Mouse (Mus musculus): ENCODE results near the gene Otop3. TPM values are rescaled to one million over a fixed set of nuclear protein-coding genes. Genes with fewer than 3 reads are reported as not detected.

Otop3 gene
- polyA plus RNA-seq (2014; fragmentation: Nextera tagmentation; extraction: Ambion mirVana) = 0.18 and 0.34 TPM in 2 replicates

DNA sequence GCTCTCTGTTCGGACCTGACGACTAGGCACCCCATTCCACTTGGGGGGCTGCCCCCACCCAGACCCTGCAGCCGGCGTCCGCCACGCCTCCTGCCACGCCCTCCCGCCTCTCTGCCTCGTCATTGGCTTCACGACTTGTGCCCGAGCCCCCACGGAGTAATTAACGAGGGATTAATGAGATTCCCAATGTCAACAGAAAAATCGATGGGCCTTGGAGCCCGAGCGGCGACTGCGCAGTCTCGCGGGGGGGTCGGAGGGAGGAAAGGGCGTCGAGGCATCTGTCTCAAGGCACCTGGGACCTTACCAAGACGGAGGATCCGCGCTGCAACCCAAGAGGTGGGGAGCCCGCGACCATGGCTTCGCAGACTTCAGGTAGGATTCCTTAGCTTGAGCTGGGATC, at the start of gene Otop3:
Otop3 (plus strand) TSS at position 201 of the 400 bp plus-strand sequence.
- Histone ChIP-seq H3K9me3 (ENCODE audit: control insufficient read depth, low read length) (no peaks in the 10 kb centered on the region), H3K4me3 (ENCODE audit: low read depth, low read length) (peak within 1 kb of the TSS; percentile 16; the same call in 1 of the 2 replicates), H3K9ac (ENCODE audit: low read length) (peak within 1 kb of the TSS; percentile 45; the same call in 1 of the 2 replicates), H3K4me2 (peak within 1 kb of the TSS; percentile 44), H3K36me3 (ENCODE audit: control insufficient read depth, insufficient read depth, low read length) (no peaks in the 10 kb centered on the region), H3K27me3 (ENCODE audit: control insufficient read depth, insufficient read depth, low read length) (peaks cover 21% of the 10 kb centered on the region), H3K27ac (ENCODE audit: low read depth, low read length) (no peak within 1 kb of the TSS), H3K4me1 (ENCODE audit: control insufficient read depth, insufficient read depth, low read length) (peaks cover 5% of the 10 kb centered on the region)
- ATAC-seq (ENCODE audit: low FRiP score) = no peak
- DNase-seq (ENCODE audit: low spot score, missing footprints) = no peak
- WGBS = 5% methylated on average over 29 of the region's 29 CpGs

DNA sequence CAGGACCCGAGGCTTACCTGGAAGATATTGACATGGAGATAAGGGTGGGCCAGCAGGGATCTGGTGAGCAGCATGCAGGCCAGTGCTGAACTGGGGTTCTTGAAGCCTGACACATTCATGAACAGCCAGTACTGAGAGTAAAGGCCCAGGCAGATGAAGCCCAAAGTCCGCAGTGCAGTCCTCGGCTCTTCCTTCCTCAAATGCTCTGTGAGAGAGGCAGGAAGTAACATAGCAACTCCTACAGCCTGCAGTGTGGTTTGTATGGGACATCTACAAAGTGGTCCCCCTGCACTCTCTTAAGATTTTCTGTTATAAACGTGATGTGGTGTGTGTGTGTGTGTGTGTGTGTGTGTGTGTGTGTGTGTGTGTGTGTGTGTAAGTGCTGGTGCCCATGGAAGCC, 49.2 kb upstream of the Otop3 start:
- 79% methylated on average over 4 of the region's 4 CpGs for WGBS
- no peak for ATAC-seq (ENCODE audit: low FRiP score)

DNA sequence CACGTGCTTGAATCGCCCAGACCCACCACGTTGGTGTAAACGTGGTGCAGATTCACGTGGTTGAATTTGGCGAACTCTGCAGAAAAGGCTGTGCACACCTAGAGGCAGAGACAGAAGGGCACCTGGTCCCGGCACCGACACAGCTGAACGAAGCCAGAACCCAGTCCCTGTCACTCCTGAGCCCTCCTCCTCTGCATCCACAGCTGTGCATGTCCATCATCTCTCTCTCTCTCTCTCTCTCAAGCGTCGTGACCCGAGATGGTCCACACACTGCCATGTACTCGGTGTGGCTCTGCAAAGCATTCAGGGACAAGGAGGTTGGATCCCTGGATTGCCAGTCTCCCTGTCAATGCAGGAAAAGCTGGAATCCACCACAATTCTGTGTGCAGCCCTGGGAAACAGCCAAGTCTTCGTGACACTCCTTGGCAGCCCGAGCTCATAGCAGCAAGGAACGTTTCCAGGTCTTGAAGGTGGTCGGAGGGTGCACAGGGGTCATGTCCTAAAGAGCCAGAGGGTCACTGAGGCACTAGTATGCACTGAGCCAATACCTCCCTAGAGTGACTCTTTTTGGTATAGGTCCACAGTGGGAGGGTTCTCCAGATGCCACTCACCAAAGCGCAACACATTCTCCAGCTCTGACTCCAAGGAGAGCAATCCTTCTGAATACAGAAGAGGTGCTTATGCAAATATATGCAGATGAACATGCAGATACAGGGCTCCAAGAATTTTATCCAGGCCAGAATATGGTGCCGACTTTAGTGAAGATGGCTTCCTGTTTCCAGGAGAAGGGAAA, 48.1 kb upstream of the Otop3 start:
- WGBS = 80% methylated on average over 19 of the region's 19 CpGs
- Histone ChIP-seq H3K9ac (ENCODE audit: low read length) (no peak overlapping the region), H3K4me1 (ENCODE audit: control insufficient read depth, insufficient read depth, low read length) (no peaks in the 10 kb centered on the region; the same call in 1 of the 2 replicates), H3K4me3 (ENCODE audit: low read depth, low read length) (no peak overlapping the region), H3K27ac (ENCODE audit: low read depth, low read length) (no peak overlapping the region), H3K9me3 (ENCODE audit: control insufficient read depth, low read length) (no peaks in the 10 kb centered on the region), H3K4me2 (no peak overlapping the region), H3K27me3 (ENCODE audit: control insufficient read depth, insufficient read depth, low read length) (no peaks in the 10 kb centered on the region), H3K36me3 (ENCODE audit: control insufficient read depth, insufficient read depth, low read length) (no peaks in the 10 kb centered on the region)
- DNase-seq (ENCODE audit: low spot score, missing footprints) = no peak
- no peak for ATAC-seq (ENCODE audit: low FRiP score)

More for the DNA sequence above, 49.2 kb upstream of the Otop3 start:
- no peaks in the 10 kb centered on the region; the same call in 1 of the 2 replicates for H3K4me1 ChIP-seq (ENCODE audit: control insufficient read depth, insufficient read depth, low read length)
- no peak overlapping the region for H3K4me3 ChIP-seq (ENCODE audit: low read depth, low read length)
- no peak overlapping the region for H3K27ac ChIP-seq (ENCODE audit: low read depth, low read length)
- H3K4me2 ChIP-seq = no peak overlapping the region
- H3K9ac ChIP-seq (ENCODE audit: low read length) = no peak overlapping the region
- H3K9me3 ChIP-seq (ENCODE audit: control insufficient read depth, low read length) = no peaks in the 10 kb centered on the region
- H3K27me3 ChIP-seq (ENCODE audit: control insufficient read depth, insufficient read depth, low read length) = no peaks in the 10 kb centered on the region
- no peak for DNase-seq (ENCODE audit: low spot score, missing footprints)
- no peaks in the 10 kb centered on the region for H3K36me3 ChIP-seq (ENCODE audit: control insufficient read depth, insufficient read depth, low read length)

DNA sequence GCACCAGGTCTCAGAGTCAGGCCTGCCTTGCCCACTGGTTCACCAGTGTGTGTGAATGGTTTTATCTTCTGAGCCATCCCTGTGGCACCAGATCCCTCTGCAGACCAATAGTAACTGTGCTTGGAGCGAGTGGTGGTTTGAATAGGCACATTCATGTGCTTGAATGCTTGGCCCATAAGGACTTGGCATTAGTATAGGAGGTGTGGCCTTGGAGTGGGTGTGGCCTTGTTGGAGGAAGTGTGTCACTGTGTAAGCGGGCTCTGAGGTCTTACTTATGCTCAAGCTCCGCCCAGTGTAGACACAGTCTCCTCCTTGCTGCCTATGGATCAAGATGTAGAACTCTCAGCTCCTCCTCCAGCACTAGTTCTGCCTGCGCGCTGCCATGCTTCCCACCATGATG, 47.1 kb upstream of the Otop3 start:
- 85% methylated on average over 5 of the region's 5 CpGs for WGBS
- ATAC-seq (ENCODE audit: low FRiP score) (no peak), DNase-seq (ENCODE audit: low spot score, missing footprints) (no peak)
- Histone ChIP-seq H3K4me3 (ENCODE audit: low read depth, low read length) (no peak overlapping the region), H3K4me2 (no peak overlapping the region), H3K27me3 (ENCODE audit: control insufficient read depth, insufficient read depth, low read length) (no peaks in the 10 kb centered on the region), H3K36me3 (ENCODE audit: control insufficient read depth, insufficient read depth, low read length) (no peaks in the 10 kb centered on the region), H3K9me3 (ENCODE audit: control insufficient read depth, low read length) (no peaks in the 10 kb centered on the region), H3K9ac (ENCODE audit: low read length) (no peak overlapping the region), H3K4me1 (ENCODE audit: control insufficient read depth, insufficient read depth, low read length) (no peaks in the 10 kb centered on the region; the same call in 1 of the 2 replicates), H3K27ac (ENCODE audit: low read depth, low read length) (no peak overlapping the region)

DNA sequence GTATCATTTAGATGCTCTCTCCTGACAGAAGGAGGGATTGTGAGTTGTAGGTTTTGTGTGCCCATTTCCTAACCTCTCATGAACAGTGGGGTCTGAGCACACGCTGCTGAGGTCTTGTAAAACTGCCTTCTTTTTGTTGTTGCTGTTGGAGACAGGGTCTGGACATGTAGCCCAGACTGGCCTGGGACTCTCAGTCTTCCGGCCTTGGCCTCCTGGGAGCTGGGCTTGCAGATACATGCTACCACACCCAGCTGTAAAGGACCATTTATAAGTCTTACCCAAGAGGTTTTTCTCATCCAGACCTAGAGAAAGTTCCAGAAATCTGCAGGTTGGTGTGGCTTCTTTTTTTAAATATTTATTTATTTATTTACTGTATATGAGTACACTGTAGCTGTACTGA, 46.2 kb upstream of the Otop3 start:
- H3K27ac ChIP-seq (ENCODE audit: low read depth, low read length) = no peak overlapping the region
- 83% methylated on average over 2 of the region's 2 CpGs for WGBS
- H3K36me3 ChIP-seq (ENCODE audit: control insufficient read depth, insufficient read depth, low read length) = no peaks in the 10 kb centered on the region
- no peak for ATAC-seq (ENCODE audit: low FRiP score)
- no peak overlapping the region for H3K4me3 ChIP-seq (ENCODE audit: low read depth, low read length)
- no peak overlapping the region for H3K4me2 ChIP-seq
- H3K9ac ChIP-seq (ENCODE audit: low read length) = no peak overlapping the region
- no peaks in the 10 kb centered on the region for H3K9me3 ChIP-seq (ENCODE audit: control insufficient read depth, low read length)
- H3K27me3 ChIP-seq (ENCODE audit: control insufficient read depth, insufficient read depth, low read length) = no peaks in the 10 kb centered on the region
- DNase-seq (ENCODE audit: low spot score, missing footprints) = no peak
- H3K4me1 ChIP-seq (ENCODE audit: control insufficient read depth, insufficient read depth, low read length) = no peaks in the 10 kb centered on the region; the same call in 1 of the 2 replicates

DNA sequence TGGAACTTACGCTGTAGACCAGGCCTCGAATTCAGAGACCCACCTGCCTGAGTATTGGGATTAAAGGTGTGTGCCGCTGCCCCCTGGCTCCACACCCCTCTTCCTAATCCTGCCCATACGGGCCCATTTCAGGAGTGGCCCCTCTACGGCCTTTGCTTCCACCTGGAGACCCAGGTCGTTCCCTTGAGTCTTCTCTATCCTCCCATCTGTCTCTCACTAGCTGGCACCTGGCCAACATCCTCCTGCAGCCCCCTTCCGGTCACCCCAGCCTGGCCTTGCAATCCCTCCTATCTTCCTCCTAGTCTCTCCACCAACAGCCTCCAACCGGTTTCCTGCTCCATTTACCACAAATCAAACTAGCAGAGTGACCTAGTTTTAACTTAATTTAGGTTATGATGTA, 44.6 kb upstream of the Otop3 start:
- ATAC-seq (ENCODE audit: low FRiP score) (no peak), DNase-seq (ENCODE audit: low spot score, missing footprints) (no peak)
- no peak overlapping the region for H3K27ac ChIP-seq (ENCODE audit: low read depth, low read length)
- no peak overlapping the region for H3K4me2 ChIP-seq
- H3K9me3 ChIP-seq (ENCODE audit: control insufficient read depth, low read length) = no peaks in the 10 kb centered on the region
- H3K36me3 ChIP-seq (ENCODE audit: control insufficient read depth, insufficient read depth, low read length) = no peaks in the 10 kb centered on the region
- H3K27me3 ChIP-seq (ENCODE audit: control insufficient read depth, insufficient read depth, low read length) = no peaks in the 10 kb centered on the region
- no peak overlapping the region for H3K4me3 ChIP-seq (ENCODE audit: low read depth, low read length)
- WGBS = 85% methylated on average over 8 of the region's 8 CpGs
- H3K4me1 ChIP-seq (ENCODE audit: control insufficient read depth, insufficient read depth, low read length) = no peaks in the 10 kb centered on the region; the same call in 1 of the 2 replicates
- no peak overlapping the region for H3K9ac ChIP-seq (ENCODE audit: low read length)

DNA sequence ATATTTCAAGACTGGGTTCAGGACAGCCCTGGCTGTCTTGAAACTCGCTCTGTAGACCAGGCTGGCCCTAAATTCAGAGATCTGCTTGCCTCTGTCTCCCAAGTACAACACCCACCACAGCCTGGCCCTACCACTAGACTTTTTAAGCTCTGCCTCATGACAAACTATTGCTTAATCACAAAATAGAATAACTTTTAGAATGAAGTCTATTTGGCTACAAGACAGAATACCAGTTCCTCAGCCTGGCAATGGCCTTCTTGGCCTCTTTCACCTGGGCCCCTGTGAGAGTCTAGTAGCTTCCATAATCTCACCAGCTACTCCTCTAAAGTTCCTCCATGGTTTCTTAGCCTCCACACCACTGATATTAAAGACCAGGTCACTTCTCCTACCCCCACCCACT, 44.2 kb upstream of the Otop3 start:
- Histone ChIP-seq H3K4me2 (no peak overlapping the region), H3K4me1 (ENCODE audit: control insufficient read depth, insufficient read depth, low read length) (no peaks in the 10 kb centered on the region; the same call in 1 of the 2 replicates), H3K4me3 (ENCODE audit: low read depth, low read length) (no peak overlapping the region), H3K27me3 (ENCODE audit: control insufficient read depth, insufficient read depth, low read length) (no peaks in the 10 kb centered on the region), H3K36me3 (ENCODE audit: control insufficient read depth, insufficient read depth, low read length) (no peaks in the 10 kb centered on the region), H3K9ac (ENCODE audit: low read length) (no peak overlapping the region), H3K9me3 (ENCODE audit: control insufficient read depth, low read length) (no peaks in the 10 kb centered on the region), H3K27ac (ENCODE audit: low read depth, low read length) (no peak overlapping the region)
- 78% methylated on average over 1 of the region's 1 CpGs for WGBS
- ATAC-seq (ENCODE audit: low FRiP score) = no peak
- no peak for DNase-seq (ENCODE audit: low spot score, missing footprints)

DNA sequence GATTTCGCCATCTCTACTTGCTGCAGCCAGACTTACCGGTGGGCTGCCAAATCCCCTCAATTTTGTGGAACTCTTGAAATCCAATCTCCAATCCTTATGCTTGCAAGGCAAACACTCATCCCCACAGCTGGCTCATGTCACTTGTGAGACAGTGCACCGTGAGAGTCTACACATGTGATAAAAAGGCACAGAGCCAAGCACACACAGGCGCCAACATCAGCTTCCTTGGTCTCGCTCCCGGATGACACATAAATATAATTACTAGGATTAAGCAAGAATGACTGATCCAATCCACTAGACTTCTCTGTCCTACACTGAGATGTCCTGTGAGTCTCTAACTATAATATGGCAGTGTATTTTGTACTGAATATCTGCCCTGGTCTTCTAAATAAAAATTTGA, 43.6 kb upstream of the Otop3 start:
- Histone ChIP-seq H3K4me3 (ENCODE audit: low read depth, low read length) (no peak overlapping the region), H3K4me1 (ENCODE audit: control insufficient read depth, insufficient read depth, low read length) (no peaks in the 10 kb centered on the region; the same call in 1 of the 2 replicates), H3K9ac (ENCODE audit: low read length) (no peak overlapping the region), H3K9me3 (ENCODE audit: control insufficient read depth, low read length) (no peaks in the 10 kb centered on the region), H3K27me3 (ENCODE audit: control insufficient read depth, insufficient read depth, low read length) (no peaks in the 10 kb centered on the region), H3K27ac (ENCODE audit: low read depth, low read length) (no peak overlapping the region), H3K36me3 (ENCODE audit: control insufficient read depth, insufficient read depth, low read length) (no peaks in the 10 kb centered on the region), H3K4me2 (no peak overlapping the region)
- no peak for DNase-seq (ENCODE audit: low spot score, missing footprints)
- 91% methylated on average over 6 of the region's 6 CpGs for WGBS
- ATAC-seq (ENCODE audit: low FRiP score) = no peak

DNA sequence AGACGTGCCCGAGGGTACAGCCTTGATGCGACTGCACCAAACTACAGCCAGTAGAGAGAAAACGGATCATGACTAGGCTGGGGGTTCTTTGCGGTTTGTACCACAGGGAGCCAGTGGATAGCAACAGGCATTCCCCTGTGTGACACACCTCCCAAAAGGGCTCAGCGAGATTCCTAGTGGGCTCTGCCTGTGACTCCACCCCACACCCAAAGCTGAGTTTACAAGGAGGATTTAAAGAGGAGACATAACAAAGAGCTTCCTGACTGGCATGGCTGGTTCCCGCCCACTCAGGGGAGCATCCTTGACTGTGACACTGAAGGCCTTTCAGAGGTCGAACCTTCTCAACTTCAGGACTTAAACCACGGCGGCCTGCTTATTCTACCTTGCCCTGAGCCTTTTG, 43.0 kb upstream of the Otop3 start:
- no peaks in the 10 kb centered on the region for H3K27me3 ChIP-seq (ENCODE audit: control insufficient read depth, insufficient read depth, low read length)
- H3K4me2 ChIP-seq = no peak overlapping the region
- no peak for DNase-seq (ENCODE audit: low spot score, missing footprints)
- H3K27ac ChIP-seq (ENCODE audit: low read depth, low read length) = no peak overlapping the region
- H3K9me3 ChIP-seq (ENCODE audit: control insufficient read depth, low read length) = no peaks in the 10 kb centered on the region
- no peaks in the 10 kb centered on the region for H3K36me3 ChIP-seq (ENCODE audit: control insufficient read depth, insufficient read depth, low read length)
- no peak overlapping the region for H3K4me3 ChIP-seq (ENCODE audit: low read depth, low read length)
- WGBS = 76% methylated on average over 10 of the region's 10 CpGs
- no peaks in the 10 kb centered on the region; the same call in 1 of the 2 replicates for H3K4me1 ChIP-seq (ENCODE audit: control insufficient read depth, insufficient read depth, low read length)
- ATAC-seq (ENCODE audit: low FRiP score) = no peak
- 0 out of 2 replicates have a peak overlapping the region, but pooled peaks have one; percentile 4 for H3K9ac ChIP-seq (ENCODE audit: low read length)
